Comparison of ENCODE assay signal across 16 mouse cellular contexts in genomic region chr10:13160913-13161312, GRCm38 (mm10). TPM values are rescaled to one million over a fixed set of nuclear protein-coding genes. Genes with fewer than 3 reads are reported as not detected.
"Had no signal": no experiment of that assay in that cellular context is flagged by ENCODE, and none has a peak within 500 bp of the region (broad histone marks: within the 10 kb centered on the region; RNA-seq: fewer than 3 reads in every experiment).

No protein-coding gene starts in this region.

- ATAC-seq: liver, postnatal 0 days; midbrain, embryonic 16.5 days had no signal

- DNase-seq: liver, postnatal 0 days; lung, embryonic 14.5 days; lung, postnatal 10 days; lung, postnatal 4 days; midbrain, embryonic 14.5 days; retina, postnatal 1 day; right cerebral cortex, adult 18-20 months; right cerebral cortex, postnatal 25 days; right cerebral cortex, postnatal 4 days; spleen, adult 18-20 months; thymus, adult 2 months; thymus, postnatal 25 days; thymus, postnatal 4 days had no signal

RNA-seq across cellular contexts. Expression of gene Zc2hc1b, which starts 16.9 kb away (rescaled TPM):
- total RNA-seq: megakaryocyte, adult 5-6 weeks; megakaryocyte-erythroid progenitor cell, adult 5-6 weeks had no signal
